Mouse (Mus musculus) forebrain, embryonic 10.5 days (tissue): ENCODE measurements at regions not wholly inside any gene's neighbourhood (a gene's known extent, or its start where the extent isn't known, plus 50 kb on each side); places are given as distances from the start of the nearest gene placed in this dataset.

Experiments
- DNase-seq: peaks from one replicate; pipeline ENCODE4 v3.0.0-alpha.2; 2017; ENCODE audit warnings: low spot score; ENCODE audit errors: extremely low spot score
- H3K27ac ChIP-seq: fragments of 300-500 bp; sonication (generic); 2 replicates; pipeline ENCODE4 v1.5.1; 2016; ENCODE audit warnings: mild to moderate bottlenecking
- H3K27me3 ChIP-seq: fragments of 300-500 bp; sonication (generic); 2 replicates; pipeline ENCODE4 v1.6.1; 2016; ENCODE audit warnings: mild to moderate bottlenecking; ENCODE audit not compliant: poor library complexity, severe bottlenecking
- H3K36me3 ChIP-seq: fragments of 300-500 bp; sonication (generic); replicated peaks from 2 replicates; pipeline ENCODE4 v1.6.1; 2016; ENCODE audit warnings: mild to moderate bottlenecking, moderate library complexity
- H3K4me1 ChIP-seq: fragments of 300-500 bp; sonication (generic); 2 replicates; pipeline ENCODE4 v1.6.1; 2016
- H3K4me3 ChIP-seq: fragments of 300-500 bp; sonication (generic); 2 replicates; pipeline ENCODE4 v1.5.1; 2016; ENCODE audit warnings: mild to moderate bottlenecking, moderate library complexity
- H3K9me3 ChIP-seq: fragments of 300-500 bp; sonication (generic); 2 replicates; pipeline ENCODE4 v1.6.1; 2016; ENCODE audit warnings: mild to moderate bottlenecking, moderate library complexity
- WGBS: fragments of 180-500 bp; shearing (Covaris S2); methylation state at CpG from one replicate; pipeline ENCODE4 v1.1.7; 2016; 5-methylcytosine and 5-hydroxymethylcytosine counted together

DNA sequence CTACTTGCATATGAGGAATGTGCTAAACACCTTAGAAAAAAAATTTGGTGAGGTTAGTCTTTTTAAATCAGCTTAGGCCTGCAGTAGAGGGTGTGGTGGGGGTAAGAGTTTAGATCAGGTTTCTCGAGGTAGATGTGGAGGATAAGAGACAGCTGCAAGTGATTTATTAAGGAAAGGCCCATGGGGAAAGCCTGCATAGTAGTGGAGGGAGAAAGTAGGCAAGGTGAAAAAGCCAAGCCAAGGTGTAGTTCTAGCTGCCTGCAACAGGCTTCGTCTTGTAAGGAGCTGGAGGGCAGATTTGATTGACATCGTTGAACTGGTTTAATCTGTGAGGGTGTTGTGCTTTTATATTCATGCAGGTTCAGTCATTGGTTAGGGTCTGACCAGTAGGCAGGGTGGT, 182.2 kb upstream of the Slc30a5 start:
- no peak overlapping the region for H3K27ac ChIP-seq
- H3K36me3 ChIP-seq, result no peaks in the 10 kb centered on the region
- no peak overlapping the region for H3K4me3 ChIP-seq
- no peaks in the 10 kb centered on the region for H3K9me3 ChIP-seq
- H3K27me3 ChIP-seq, result no peaks in the 10 kb centered on the region
- 81% methylated on average over 3 of the region's 3 CpGs for WGBS
- no peak for DNase-seq
- H3K4me1 ChIP-seq, result peaks cover 5% of the 10 kb centered on the region

DNA sequence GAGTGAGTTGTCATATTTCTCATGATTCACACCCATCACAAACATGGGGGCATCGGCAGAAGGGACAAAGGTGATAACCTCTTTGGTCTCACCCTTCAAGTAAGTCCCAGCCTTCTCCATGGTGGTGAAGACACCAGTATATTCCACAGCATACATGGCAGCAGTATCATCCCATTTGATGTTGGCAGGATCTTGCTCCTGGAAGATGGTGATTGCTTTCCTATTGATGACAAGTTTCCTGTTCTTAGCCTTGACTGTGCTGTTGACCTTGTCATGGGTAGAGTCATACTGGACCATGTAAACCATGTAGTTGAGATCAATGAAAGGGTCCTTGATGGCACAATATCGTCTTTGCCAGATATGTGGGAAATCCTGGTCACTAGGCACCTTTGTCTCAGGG, 180.4 kb upstream of the Slc30a5 start:
- Histone ChIP-seq H3K4me3 (no peak overlapping the region), H3K36me3 (no peaks in the 10 kb centered on the region), H3K27ac (no peak overlapping the region), H3K27me3 (no peaks in the 10 kb centered on the region), H3K4me1 (peaks cover 5% of the 10 kb centered on the region), H3K9me3 (no peaks in the 10 kb centered on the region)
- no peak for DNase-seq
- 87% methylated on average over 2 of the region's 2 CpGs for WGBS

DNA sequence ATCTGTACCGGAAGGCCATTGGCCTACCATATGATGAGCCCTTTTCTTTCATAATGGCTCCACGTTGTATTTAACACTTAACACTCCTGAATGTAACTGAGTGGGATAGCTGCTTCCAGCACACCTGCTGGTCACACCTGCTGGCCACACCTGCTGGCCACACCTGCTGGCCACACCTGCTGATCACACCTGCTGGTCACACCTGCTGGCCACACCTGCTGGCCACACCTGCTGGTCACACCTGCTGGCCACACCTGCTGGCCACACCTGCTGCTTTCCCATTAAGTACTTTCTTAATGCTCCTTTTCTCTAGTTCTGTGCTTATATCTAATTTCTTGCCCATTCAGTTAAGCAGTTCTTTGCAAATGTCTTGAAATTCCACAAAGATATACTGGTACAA, 157.4 kb upstream of the Slc30a5 start:
- Histone ChIP-seq H3K4me3 (no peak overlapping the region), H3K27me3 (no peaks in the 10 kb centered on the region), H3K4me1 (peaks cover 4% of the 10 kb centered on the region), H3K9me3 (no peaks in the 10 kb centered on the region), H3K36me3 (no peaks in the 10 kb centered on the region), H3K27ac (no peak overlapping the region)
- 93% methylated on average over 2 of the region's 2 CpGs for WGBS
- no peak for DNase-seq

DNA sequence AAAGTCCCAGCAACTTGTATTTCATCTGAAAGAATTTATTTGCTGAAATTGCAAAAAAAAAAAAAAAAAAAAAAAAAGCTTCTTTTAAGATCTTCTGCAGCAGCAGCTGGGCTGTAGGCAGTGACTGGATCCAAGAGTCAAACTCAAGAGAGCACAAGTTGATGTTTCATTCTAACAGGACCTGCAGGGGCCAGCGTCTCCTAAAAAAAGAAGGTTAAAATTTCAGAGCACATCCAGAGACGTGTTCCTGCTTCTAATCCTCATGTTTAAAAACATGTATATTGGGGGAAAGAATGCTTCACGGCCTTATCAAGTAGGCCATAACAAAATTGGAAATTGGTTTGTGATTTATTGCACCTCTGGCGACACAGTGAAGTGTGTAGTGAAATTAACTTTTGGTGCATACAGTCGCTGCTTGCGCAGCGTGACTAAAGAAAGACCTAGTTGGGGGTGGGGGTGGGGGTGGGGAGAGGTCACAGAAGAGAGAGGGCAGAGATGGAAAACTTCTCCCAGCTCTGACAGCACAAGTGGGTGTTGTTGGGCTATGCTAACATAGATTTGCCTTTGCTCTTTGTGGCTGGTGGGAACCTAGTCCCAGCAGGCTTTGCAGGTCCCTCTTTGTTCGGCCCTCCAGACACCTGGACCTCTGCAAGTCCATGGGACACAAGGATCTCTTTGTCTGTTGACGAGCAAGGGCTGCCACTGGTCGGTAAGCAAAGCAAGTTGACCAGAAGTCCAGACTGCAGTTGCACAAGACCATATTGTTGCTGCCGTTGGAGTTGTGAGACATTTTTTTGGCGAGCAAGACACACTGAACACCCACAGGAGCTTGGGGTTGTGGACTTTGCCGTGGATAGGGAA, 155.7 kb upstream of the Slc30a5 start:
- H3K4me1 ChIP-seq, result peaks cover 4% of the 10 kb centered on the region
- no peaks in the 10 kb centered on the region for H3K9me3 ChIP-seq
- DNase-seq, result no peak
- WGBS, result 71% methylated on average over 13 of the region's 13 CpGs
- 0 out of 2 replicates have a peak overlapping the region, but pooled peaks have one; percentile 13 for H3K27ac ChIP-seq
- no peaks in the 10 kb centered on the region for H3K27me3 ChIP-seq
- H3K36me3 ChIP-seq, result no peaks in the 10 kb centered on the region
- no peak overlapping the region for H3K4me3 ChIP-seq

DNA sequence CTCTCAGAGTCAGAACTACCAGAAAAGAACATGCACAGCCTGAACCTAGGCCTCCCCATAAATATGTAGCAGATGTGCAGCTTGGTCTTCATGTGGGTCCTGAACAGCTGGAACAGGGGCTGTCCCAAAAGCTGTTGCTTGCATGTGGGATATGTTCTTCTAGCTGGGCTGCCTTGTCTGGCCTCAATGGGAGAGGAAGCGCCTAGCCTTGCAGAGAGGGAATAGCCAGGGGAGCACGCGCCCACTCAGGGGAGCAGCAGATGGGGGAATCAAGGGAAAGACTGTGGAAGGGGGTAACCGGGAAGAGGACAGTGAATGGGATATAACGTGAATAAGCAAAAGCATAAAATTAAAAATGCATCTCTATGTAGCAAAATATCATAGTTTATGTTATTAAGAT, 154.9 kb upstream of the Slc30a5 start:
- no peaks in the 10 kb centered on the region for H3K27me3 ChIP-seq
- H3K27ac ChIP-seq, result no peak overlapping the region
- no peaks in the 10 kb centered on the region for H3K9me3 ChIP-seq
- H3K36me3 ChIP-seq, result no peaks in the 10 kb centered on the region
- 89% methylated on average over 5 of the region's 5 CpGs for WGBS
- DNase-seq, result no peak
- peaks cover 4% of the 10 kb centered on the region for H3K4me1 ChIP-seq
- H3K4me3 ChIP-seq, result no peak overlapping the region

DNA sequence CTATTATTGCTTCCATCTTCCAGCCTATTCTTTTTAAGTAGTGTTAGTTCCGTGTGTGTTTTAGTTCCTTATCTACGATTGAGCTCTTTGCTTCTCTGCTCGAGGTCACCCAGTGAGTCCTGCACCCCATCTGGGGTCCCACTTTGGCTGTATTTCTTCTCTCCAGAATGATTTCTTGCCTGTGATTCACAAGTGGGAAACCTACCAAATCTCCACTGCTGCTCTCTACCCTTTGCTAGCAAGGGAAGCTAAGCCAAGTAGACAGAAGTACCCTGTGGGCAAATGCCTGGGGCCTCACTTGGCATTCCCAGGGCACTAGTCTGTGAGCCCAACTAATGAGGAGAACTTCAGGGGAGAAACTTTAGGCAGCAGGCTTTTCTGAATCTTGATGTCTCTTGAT, 142.5 kb upstream of the Slc30a5 start:
- WGBS, result 86% methylated on average over 3 of the region's 3 CpGs
- Histone ChIP-seq H3K36me3 (no peaks in the 10 kb centered on the region), H3K27ac (no peak overlapping the region), H3K4me3 (no peak overlapping the region), H3K4me1 (no peaks in the 10 kb centered on the region), H3K9me3 (no peaks in the 10 kb centered on the region), H3K27me3 (no peaks in the 10 kb centered on the region)
- DNase-seq, result no peak

DNA sequence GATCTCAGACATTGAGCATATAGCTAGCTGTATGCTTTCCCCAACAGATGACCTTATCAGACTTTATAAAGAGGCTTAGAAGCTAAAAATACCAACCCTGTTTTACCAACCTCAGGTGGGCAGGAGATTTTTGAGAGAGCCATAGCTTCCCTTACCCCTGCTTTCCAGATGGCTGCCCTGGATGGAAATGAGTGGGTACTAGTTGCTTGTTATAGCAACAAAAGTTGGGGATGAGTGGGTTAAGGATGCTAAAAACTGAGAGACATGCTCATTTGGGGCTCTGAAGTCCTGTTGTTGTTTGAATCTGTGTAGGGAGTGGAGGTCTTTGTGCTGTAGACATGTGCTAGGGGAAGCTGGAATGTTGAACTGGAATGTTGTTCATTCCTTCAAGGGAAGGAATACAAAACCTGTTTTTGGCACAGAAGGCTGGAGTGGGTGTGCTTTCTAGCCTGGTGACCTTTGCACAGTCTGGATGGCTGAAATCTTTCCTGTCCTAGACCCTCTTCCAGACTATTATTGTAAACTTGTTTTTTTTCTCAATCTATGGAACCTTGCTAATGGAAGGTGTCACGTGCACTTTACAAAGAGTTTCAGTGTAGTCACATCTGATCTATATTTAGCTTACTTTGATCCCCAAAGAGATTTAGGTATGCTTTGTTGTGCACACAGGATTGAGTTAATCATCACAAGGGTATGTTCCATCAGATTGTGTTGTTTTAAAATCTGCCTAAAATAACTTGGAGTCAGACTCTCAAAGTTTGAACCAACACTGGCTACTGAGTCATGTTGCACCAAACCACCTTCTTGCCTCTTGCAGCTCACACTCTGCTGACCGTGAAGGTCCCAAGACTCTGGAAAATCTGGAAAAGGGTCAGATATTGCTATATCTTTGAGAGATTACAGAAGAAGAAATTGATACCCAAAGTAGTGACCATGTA, 138.1 kb upstream of the Slc30a5 start:
- no peak for DNase-seq
- H3K27me3 ChIP-seq, result no peaks in the 10 kb centered on the region
- H3K27ac ChIP-seq, result no peak overlapping the region
- no peaks in the 10 kb centered on the region for H3K9me3 ChIP-seq
- 81% methylated on average over 2 of the region's 2 CpGs for WGBS
- H3K4me3 ChIP-seq, result no peak overlapping the region
- no peaks in the 10 kb centered on the region for H3K36me3 ChIP-seq
- no peaks in the 10 kb centered on the region for H3K4me1 ChIP-seq

DNA sequence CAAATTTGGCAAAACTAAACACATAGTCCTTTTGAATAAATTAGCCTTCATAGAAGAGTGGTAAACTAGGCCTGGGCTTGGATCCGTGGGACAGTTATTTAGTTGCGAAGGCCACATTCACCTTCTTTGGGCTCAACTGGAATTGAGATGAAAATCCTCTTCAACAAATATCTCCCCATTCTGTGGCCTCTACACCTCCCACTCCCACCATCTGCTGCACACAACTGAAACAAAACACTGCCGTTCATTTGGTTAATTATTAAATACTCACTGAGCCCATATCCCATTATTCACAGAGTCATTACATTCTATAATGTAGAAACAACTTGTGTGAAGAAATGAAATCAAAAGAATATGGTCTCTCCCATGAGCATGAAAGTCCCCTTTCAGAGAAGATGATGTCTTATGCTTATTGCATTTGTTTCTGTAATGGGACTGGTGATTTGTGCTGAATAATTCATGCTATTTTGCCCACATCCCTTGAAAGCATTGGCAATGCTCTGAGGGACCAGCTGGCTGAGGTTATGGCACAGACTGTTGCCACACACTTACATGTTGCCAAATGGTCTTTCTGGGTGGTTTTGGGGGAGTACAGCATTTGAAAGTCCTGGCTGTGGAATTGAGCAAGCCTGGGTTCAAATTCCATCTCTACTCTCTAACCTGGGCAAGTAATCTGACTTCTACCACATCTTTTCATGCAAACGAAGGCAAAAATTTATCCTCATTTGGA, 129.7 kb upstream of the Slc30a5 start:
- H3K27me3 ChIP-seq, result no peaks in the 10 kb centered on the region
- no peak overlapping the region for H3K27ac ChIP-seq
- H3K36me3 ChIP-seq, result no peaks in the 10 kb centered on the region
- no peak for DNase-seq
- H3K4me1 ChIP-seq, result no peaks in the 10 kb centered on the region
- 88% methylated on average over 4 of the region's 4 CpGs for WGBS
- H3K9me3 ChIP-seq, result no peaks in the 10 kb centered on the region
- H3K4me3 ChIP-seq, result no peak overlapping the region

DNA sequence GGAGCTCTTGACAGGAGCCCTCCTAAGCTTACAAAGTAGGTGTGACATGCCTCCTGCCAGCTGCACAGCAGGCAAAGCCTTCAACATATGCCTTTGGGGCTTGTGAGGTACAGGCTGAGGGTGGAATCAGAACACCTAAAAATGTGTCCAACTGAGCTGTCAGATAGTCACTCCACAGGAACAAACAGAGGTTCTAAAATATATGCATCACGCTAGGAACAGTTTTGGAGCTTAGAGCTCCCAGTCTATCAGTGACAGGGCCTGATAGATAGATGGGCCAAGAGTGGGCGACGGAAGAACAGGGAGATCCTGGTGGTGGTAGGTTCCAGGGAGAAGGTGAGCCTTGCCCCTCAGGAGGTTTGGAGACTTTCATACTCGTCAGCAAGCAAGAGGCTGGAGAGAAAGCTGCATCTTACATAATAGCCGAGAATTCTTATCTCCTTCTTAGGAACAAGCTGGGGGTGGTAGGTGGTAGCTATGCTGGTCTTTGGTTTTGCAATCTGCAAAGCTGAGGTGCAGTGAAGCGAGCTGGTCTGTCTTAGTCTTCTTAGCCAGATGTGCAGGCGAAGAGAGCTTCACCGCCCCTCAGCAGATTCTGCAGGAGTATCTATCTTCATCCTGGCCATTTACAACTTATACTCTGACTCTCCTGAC, 121.5 kb upstream of the Slc30a5 start:
- 83% methylated on average over 8 of the region's 8 CpGs for WGBS
- H3K36me3 ChIP-seq, result no peaks in the 10 kb centered on the region

DNA sequence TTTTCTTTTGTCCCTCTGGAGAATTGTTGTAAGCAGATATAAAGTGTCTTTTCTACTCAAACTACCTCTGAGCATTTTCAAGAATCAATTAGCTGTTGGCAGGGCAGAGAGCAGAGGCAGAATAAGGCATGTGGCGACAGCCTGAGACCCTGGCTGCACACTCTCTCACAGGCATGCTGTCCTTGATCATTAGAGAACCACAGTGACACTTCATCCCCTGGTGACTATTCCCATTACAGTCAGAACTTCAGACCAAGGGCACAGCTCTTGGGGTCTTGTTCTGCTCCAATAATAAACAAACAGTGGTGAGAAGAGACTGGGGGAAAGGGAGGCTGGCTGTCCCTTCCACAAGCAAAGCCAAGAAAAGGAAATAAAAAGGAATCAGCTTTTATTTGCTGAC, 120.9 kb upstream of the Slc30a5 start:
- Histone ChIP-seq H3K27me3 (no peaks in the 10 kb centered on the region), H3K9me3 (no peaks in the 10 kb centered on the region), H3K4me3 (no peak overlapping the region), H3K4me1 (peaks cover 9% of the 10 kb centered on the region; the same call in 1 of the 2 replicates), H3K27ac (no peak overlapping the region), H3K36me3 (no peaks in the 10 kb centered on the region)
- no peak for DNase-seq
- 70% methylated on average over 1 of the region's 1 CpGs for WGBS

More for the DNA sequence above, 121.5 kb upstream of the Slc30a5 start:
- no peaks in the 10 kb centered on the region for H3K9me3 ChIP-seq
- H3K4me1 ChIP-seq, result peaks cover 9% of the 10 kb centered on the region; the same call in 1 of the 2 replicates
- DNase-seq, result no peak
- H3K27ac ChIP-seq, result no peak overlapping the region
- H3K4me3 ChIP-seq, result no peak overlapping the region
- no peaks in the 10 kb centered on the region for H3K27me3 ChIP-seq

DNA sequence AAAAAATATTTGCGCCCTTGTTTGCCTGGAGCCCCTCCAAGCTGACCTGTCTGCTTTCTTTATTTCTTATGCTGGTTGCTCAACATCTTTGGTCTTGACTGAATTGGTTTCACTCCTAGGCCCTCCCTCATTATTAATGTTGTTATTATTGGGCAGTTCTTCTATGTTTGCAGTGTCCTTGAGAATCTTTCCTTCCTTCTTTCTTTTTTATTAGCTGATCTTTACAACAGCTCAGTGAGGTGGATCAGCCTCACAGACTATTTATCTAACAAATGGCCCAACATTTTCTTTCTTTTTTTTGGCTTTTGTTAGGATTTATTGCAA, 117.9 kb upstream of the Slc30a5 start:
- Histone ChIP-seq H3K27me3 (no peaks in the 10 kb centered on the region), H3K27ac (no peak overlapping the region), H3K36me3 (no peaks in the 10 kb centered on the region), H3K4me1 (peaks cover 9% of the 10 kb centered on the region; the same call in 1 of the 2 replicates), H3K4me3 (no peak overlapping the region), H3K9me3 (no peaks in the 10 kb centered on the region)
- no peak for DNase-seq
- 97% methylated on average over 1 of the region's 1 CpGs for WGBS
